Mouse (Mus musculus) ES-E14 (cell line): ENCODE results near the gene Itga1. TPM values are rescaled to one million over a fixed set of nuclear protein-coding genes. Genes with fewer than 3 reads are reported as not detected.

Source experiments
- DNase-seq: peaks from one replicate; pipeline ENCODE4 v3.0.0-alpha.2; 2013; ENCODE audit warnings: low read depth, low spot score
- H3K27ac ChIP-seq: 2 replicates; pipeline ENCODE4 v1.5.1; 2012; ENCODE audit warnings: low read depth, mild to moderate bottlenecking, low read length, moderate library complexity, mixed read lengths; ENCODE audit not compliant: poor library complexity, insufficient read depth, severe bottlenecking
- H3K36me3 ChIP-seq: 2 replicates; pipeline ENCODE4 v1.6.1; 2012; ENCODE audit warnings: mild to moderate bottlenecking, low read length, moderate library complexity, mixed read lengths; ENCODE audit not compliant: control insufficient read depth, poor library complexity, insufficient read depth, severe bottlenecking
- H3K4me1 ChIP-seq, 2 experiments: fragments of 150-350 bp in 1 of 2; sonication (generic) in 1 of 2; 2 replicates each; pipeline ENCODE4 v1.6.1; 2012; ENCODE audit warnings: low read length in 2 of 2, mild to moderate bottlenecking in 1 of 2, mixed read lengths in 1 of 2; ENCODE audit not compliant: control insufficient read depth in 2 of 2, insufficient read depth in 2 of 2, poor library complexity in 1 of 2
- H3K4me3 ChIP-seq, 2 experiments: fragments of 150-350 bp in 1 of 2; sonication (generic) in 1 of 2; 2 replicates each; pipeline ENCODE4 v1.5.1; 2012; ENCODE audit warnings: low read length in 2 of 2, low read depth in 1 of 2, mild to moderate bottlenecking in 1 of 2, mixed read lengths in 1 of 2; ENCODE audit not compliant: insufficient read depth in 1 of 2, poor library complexity in 1 of 2, severe bottlenecking in 1 of 2
- H3K9ac ChIP-seq: 2 replicates; pipeline ENCODE4 v1.6.1; 2012; ENCODE audit warnings: low read depth, mild to moderate bottlenecking, low read length, mixed read lengths; ENCODE audit not compliant: poor library complexity, insufficient read depth, severe bottlenecking
- H3K9me3 ChIP-seq: fragments of 150-350 bp; sonication (generic); 2 replicates; pipeline ENCODE4 v1.6.1; 2012; ENCODE audit warnings: low read depth, mild to moderate bottlenecking, low read length; ENCODE audit not compliant: control insufficient read depth, insufficient read depth
- CHD2 ChIP-seq: IDR thresholded peaks from 2 replicates; pipeline ENCODE4 v1.6.1; 2014; ENCODE audit warnings: mild to moderate bottlenecking, low read depth, low read length, inconsistent platforms
- HCFC1 ChIP-seq: IDR thresholded peaks from 2 replicates; pipeline ENCODE4 v1.6.1; 2012; ENCODE audit warnings: low read length, inconsistent platforms, borderline replicate concordance; ENCODE audit not compliant: insufficient read depth
- MAFK ChIP-seq: IDR thresholded peaks from 2 replicates; pipeline ENCODE4 v1.6.1; 2014; ENCODE audit warnings: mild to moderate bottlenecking, low read depth, low read length, inconsistent platforms; ENCODE audit not compliant: insufficient read depth
- ZC3H11A ChIP-seq: IDR thresholded peaks from 2 replicates; pipeline ENCODE4 v1.6.1; 2012; ENCODE audit warnings: low read depth, mild to moderate bottlenecking, inconsistent platforms, low read length, borderline replicate concordance
- ZNF384 ChIP-seq: IDR thresholded peaks from 2 replicates; pipeline ENCODE4 v1.6.1; 2012; ENCODE audit warnings: low read depth, low read length, inconsistent platforms
- in situ Hi-C, 2 experiments: fragments of 600-800 bp; cut with MboI; formaldehyde crosslinking; loops; one replicate each; pipeline ENCODE4 v1.15.1; 2025; ENCODE audit warnings: low sequenced_read_pairs in 2 of 2, inconsistent platforms in 1 of 2; ENCODE audit not compliant: unreplicated experiment in 2 of 2
- total RNA-seq: library from RNA; depleted of rRNA; stranded (reverse); fragments of 300-350 nt; gene quantifications from 2 replicates; pipeline ENCODE4 v1.2.3, GENCODE M21; 2012

Gene Itga1
- total RNA-seq, 1 experiment: 2.0 TPM

DNA sequence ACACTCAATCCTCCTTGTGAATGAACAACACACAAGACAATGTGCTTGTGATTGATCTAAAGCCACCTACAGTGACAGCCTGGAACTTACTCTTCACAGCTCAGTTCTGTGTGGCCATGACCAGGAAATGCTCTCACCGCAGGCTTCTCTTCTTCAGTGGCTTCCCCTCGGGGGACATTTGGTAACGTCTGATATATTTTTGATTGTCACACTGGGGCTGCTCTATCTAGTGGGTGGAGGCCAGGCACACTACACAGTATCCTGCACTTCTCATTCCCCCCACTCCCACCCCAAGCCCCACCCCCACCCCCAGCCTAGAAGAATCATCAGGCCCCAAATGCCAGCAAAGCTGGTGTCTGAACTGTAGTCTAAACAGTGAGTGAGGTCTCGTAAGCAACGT, 186.0 kb downstream of the Itga1 start:
- in situ Hi-C loops: no loop called here
- H3K4me3 ChIP-seq: no peak overlapping the region

DNA sequence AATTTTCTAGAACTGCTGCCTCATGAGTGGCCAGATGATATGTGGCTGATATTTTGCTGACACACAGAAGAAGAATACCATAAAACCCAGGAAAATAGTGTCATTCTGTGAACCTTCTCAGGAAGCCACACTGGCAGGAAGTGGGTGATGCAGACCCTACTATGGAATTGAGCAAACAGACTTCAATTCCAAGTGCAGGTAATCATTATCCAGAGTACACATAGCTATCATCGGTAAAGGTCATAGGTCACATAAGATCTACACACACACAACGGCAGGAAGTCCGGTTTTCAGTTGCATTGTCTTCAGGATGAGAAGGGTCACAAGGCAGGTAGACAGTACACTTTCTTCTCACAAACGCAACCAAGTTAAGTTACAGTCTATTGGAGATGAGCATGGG, 186.8 kb downstream of the Itga1 start:
- in situ Hi-C loops: no loop called here
- Histone ChIP-seq H3K9ac (no peak overlapping the region), H3K4me3 (no peak overlapping the region), H3K9me3 (no peaks in the 10 kb centered on the region), H3K4me1 (no peaks in the 10 kb centered on the region), H3K36me3 (no peaks in the 10 kb centered on the region), H3K27ac (no peak overlapping the region)
- DNase-seq: no peak
- TF ChIP-seq ZNF384: no peak
- TF ChIP-seq MAFK: no peak
- no peak for TF ChIP-seq HCFC1
- TF ChIP-seq ZC3H11A: no peak
- TF ChIP-seq CHD2: no peak

More for the DNA sequence above, 186.0 kb downstream of the Itga1 start:
- Histone ChIP-seq H3K36me3 (no peaks in the 10 kb centered on the region), H3K9ac (no peak overlapping the region), H3K27ac (no peak overlapping the region), H3K9me3 (no peaks in the 10 kb centered on the region), H3K4me1 (no peaks in the 10 kb centered on the region)
- no peak for TF ChIP-seq ZNF384
- no peak for TF ChIP-seq HCFC1
- no peak for TF ChIP-seq MAFK
- TF ChIP-seq CHD2: no peak
- TF ChIP-seq ZC3H11A: no peak
- DNase-seq: no peak

DNA sequence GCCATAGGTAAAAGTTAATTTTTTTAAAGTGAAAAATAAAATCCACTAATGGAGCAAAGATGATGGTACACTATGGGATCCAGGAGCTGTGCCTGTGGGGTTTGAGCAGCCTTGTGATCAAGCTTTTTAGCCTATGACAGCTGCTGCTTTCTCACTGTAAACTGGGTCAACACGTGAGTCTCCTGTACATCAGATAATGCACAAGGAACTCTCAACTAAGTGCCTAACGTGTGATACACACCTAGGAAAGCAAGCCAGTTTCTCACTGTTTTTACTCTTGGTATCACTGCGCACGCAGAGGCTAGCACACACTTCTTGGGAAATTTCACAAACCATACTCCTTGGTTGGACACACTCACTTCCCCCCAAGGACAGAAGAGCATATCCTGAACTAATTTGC, 187.2 kb downstream of the Itga1 start:
- H3K9me3 ChIP-seq: no peaks in the 10 kb centered on the region
- in situ Hi-C loops: no loop called here
- H3K27ac ChIP-seq: no peak overlapping the region
- no peaks in the 10 kb centered on the region for H3K36me3 ChIP-seq
- no peaks in the 10 kb centered on the region for H3K4me1 ChIP-seq
- no peak overlapping the region for H3K4me3 ChIP-seq
- no peak for DNase-seq
- TF ChIP-seq ZC3H11A: no peak
- no peak for TF ChIP-seq HCFC1
- TF ChIP-seq ZNF384: no peak
- no peak for TF ChIP-seq CHD2
- no peak for TF ChIP-seq MAFK
- H3K9ac ChIP-seq: no peak overlapping the region

DNA sequence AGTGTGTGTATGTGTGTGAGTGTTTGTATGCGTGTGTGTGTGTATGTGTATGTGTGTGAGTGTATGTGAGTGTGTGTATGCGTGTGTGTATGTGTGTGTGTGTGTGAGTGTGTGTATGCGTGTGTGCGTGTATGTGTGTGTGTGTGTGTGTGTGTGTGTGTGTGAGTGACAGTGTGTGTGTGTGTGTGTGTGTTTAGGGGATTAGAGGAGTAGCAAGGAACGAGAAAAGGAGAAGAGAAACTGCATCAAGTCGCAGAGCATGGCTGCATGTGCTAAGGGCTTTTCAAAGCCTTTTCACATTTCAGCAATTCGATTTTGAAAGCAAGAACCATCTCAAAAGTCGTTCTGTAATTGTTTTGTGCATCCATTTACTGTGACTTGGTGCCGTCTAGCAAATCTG, 191.1 kb downstream of the Itga1 start:
- DNase-seq: no peak
- no peak overlapping the region for H3K9ac ChIP-seq
- no peak overlapping the region for H3K4me3 ChIP-seq
- no peak for TF ChIP-seq HCFC1
- TF ChIP-seq ZC3H11A: no peak
- no peak for TF ChIP-seq ZNF384
- no peak for TF ChIP-seq CHD2
- TF ChIP-seq MAFK: no peak
- no peak overlapping the region for H3K27ac ChIP-seq
- no peaks in the 10 kb centered on the region for H3K4me1 ChIP-seq
- in situ Hi-C loops: no loop called here
- H3K36me3 ChIP-seq: no peaks in the 10 kb centered on the region
- H3K9me3 ChIP-seq: no peaks in the 10 kb centered on the region

DNA sequence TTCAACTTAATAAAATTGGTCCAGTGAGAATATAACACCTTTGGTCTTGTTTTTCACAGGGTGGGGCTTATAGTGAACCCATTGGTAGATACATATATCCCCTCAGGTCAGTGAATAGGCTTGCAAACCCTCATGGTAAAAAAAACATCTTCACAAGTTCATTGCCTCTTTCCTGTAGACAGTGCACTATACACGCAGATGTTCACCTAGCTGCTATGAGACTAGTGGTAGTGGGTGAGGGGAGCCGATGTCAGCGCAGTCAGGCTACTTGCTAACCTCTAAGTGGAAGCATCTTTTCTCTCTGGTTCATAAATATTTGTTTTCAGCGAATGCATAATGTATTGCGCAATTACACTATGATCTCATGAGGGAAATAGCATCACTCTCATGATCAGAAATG, 192.2 kb downstream of the Itga1 start:
- no peak for TF ChIP-seq MAFK
- TF ChIP-seq ZC3H11A: no peak
- no peak for TF ChIP-seq CHD2
- TF ChIP-seq ZNF384: no peak
- no peak for TF ChIP-seq HCFC1
- H3K9ac ChIP-seq: no peak overlapping the region
- H3K36me3 ChIP-seq: no peaks in the 10 kb centered on the region
- no peaks in the 10 kb centered on the region for H3K4me1 ChIP-seq
- in situ Hi-C loops: no loop called here
- no peaks in the 10 kb centered on the region for H3K9me3 ChIP-seq
- DNase-seq: no peak
- H3K4me3 ChIP-seq: no peak overlapping the region
- H3K27ac ChIP-seq: no peak overlapping the region
